Mouse (Mus musculus) heart, postnatal 4 days (tissue): ENCODE results near the gene Slc24a2. TPM values are rescaled to one million over a fixed set of nuclear protein-coding genes. Genes with fewer than 3 reads are reported as not detected.

Source experiments
- DNase-seq: peaks from one replicate; pipeline ENCODE4 v3.0.0; 2021
- total RNA-seq, 2 experiments: library from RNA; stranded (reverse); gene quantifications; 2 replicates each; pipeline ENCODE4 v1.2.3; 2021

The Slc24a2 gene
- total RNA-seq, 2 experiments from 2014 or later: 7.1 to 8.3 TPM

DNA sequence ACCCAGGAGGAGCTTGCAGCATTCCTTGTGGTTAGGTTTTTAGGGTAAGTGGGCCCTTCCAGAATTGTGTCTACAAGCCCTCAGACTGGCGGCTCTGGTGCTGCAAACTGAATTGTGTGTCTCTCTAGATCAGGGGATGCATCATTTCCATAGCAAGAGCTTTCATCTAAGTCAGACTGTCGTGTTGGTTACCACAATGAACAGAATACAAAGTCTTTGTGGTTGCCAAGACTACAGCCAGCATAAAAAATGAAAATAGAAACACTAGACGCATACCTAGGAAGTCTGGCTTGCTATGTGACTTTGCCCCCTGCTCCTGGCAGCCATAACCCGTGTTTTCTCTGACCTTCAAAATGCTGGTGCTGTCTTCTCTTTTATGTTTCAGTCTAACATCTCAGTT lies 114.6 kb downstream of the Slc24a2 start:
- no peak for DNase-seq

GRCm38 (mm10) chr4:87109331-87110059 lies 120.8 kb downstream of the Slc24a2 start:
- no peak for DNase-seq

- no peak for DNase-seq
Measured at GRCm38 (mm10) chr4:87100936-87101335, 129.3 kb downstream of the Slc24a2 start.

DNA sequence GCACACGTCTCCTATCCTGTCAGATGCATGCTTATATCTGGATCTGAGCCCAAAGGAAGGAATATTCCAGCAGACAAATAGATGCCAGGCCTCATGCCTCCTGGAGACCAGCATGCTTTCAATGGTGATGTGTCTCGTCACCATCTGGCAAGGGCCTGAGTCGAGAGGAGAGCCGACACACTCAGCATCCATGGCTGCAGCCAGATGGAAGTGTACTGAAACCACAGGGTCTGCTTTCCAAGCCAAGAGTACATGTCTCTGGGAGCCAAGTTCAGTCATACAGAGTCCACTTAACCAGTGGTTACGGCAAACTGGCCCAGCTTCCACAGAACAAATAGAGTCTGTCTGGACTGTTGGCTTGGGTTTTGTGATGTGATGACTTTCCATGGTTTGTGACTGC lies 134.1 kb downstream of the Slc24a2 start:
- peak; percentile 35 for DNase-seq

GRCm38 (mm10) chr4:87093612-87094011 lies 136.7 kb downstream of the Slc24a2 start:
- no peak for DNase-seq

- no peak for DNase-seq
Measured at GRCm38 (mm10) chr4:87090841-87091240, 139.4 kb downstream of the Slc24a2 start.

- DNase-seq: no peak
Measured at GRCm38 (mm10) chr4:87088713-87089112, 141.6 kb downstream of the Slc24a2 start.

GRCm38 (mm10) chr4:87087597-87087996 lies 142.7 kb downstream of the Slc24a2 start:
- no peak for DNase-seq

DNA sequence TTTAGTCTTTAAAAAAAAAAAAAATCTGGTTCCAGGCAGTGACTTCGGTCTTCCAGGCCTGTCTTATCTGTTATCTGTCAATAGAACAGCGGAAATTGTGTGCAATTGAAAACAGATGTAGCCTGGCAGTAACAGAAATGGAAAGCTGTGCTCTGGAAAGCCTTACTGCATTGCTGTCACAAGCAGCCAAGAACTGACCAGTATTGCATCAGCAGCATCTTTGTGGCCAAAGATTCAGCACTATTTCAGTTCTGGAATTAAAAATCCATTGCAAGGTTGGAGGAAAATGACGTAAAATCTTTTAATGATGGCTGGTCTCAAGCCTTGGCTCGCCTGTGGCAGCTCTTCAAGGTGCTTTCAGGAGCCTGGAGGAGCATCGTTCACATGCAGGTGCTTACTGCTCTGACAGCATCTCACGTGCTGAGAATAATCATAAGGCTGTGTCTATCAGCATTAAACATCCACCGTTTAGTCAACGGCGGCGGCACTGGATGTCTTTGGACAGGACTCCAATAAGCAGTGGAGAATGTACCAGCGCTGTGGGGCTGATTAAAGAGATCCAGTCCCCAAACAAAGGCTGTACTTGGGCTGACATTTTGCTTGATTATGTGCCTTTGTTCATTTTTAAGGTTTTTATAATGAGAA lies 143.2 kb downstream of the Slc24a2 start:
- peak; percentile 33 for DNase-seq

- DNase-seq: no peak
Measured at GRCm38 (mm10) chr4:87081321-87081720, 149.0 kb downstream of the Slc24a2 start.

DNA sequence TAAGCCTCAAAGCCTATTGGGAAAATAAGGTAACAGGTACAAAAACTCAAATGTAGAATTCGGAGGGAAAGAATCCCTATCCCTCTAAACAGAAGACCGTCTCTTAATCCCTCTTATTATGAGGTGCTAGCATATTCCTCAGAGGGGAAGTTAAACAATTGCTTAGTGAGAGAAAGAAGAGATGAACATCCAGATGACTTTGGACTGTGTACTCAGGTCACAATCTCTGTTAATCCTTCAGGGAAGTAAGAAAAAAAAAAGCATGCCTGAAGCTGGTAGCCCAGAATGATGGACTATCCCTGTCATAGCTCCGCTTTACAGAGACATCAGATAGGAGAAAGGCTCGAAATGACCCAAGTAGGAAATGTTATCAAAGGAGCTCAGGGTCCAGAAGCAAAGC lies 151.0 kb downstream of the Slc24a2 start:
- DNase-seq: no peak

DNA sequence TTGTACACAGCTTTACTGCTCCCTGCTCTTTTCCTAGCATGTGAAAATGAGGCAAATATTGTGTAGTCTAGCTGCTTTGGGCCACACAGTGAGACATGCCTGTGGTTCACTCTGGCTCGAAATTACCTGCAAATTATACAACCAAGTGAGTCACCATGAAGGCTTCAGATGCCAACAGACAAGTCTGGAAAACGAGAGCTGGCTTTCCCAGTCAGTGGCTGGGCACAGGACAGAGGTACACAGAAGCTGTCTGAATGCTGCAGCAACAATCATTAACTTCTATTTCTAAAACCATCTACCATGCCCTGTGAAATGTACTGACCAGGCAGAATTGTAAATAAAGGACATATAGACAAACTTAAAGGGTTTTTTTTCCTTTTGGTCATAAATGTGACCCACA lies 151.6 kb downstream of the Slc24a2 start:
- no peak for DNase-seq

DNA sequence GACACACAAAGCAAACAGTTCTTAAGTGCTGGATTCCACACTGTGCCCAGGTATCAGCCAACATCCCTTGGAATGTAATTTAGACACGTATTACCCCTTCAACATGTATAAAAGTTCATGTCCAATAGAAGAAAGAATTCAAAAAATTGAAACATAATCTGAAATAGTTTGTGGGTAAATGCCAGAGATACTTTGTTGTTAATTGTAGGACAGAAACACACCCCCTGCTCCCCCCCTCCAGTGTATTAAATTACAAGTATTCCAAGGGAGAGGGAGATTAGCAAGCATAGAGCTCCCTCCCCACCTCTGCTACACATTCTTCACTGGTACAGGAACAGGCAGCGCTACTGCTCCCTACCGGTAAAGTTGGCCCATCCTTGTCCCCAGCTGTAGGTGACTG lies 154.5 kb downstream of the Slc24a2 start:
- DNase-seq: no peak

GRCm38 (mm10) chr4:87068121-87068520 lies 162.2 kb downstream of the Slc24a2 start:
- no peak for DNase-seq

DNA sequence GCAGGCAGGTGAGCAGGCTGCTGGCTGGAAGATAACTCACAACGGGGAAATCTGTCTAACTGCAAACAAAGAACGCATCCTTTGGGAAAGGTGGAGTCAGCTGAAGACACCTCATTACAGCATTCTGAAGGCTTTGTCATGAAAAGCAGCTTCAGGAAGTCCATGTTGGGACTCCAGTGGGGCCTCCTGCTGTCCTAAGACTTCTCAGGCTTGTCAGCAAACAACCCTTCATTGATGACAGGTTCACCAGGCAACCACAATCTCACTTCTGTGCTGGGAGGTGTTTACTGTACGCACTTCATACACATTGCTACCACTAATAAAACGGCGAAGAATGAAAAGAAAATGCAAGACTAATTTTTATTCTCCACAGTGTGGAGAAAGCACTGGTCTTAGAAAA lies 165.1 kb downstream of the Slc24a2 start:
- DNase-seq: peak; percentile 25

- DNase-seq: no peak
Measured at GRCm38 (mm10) chr4:87064561-87064960, 165.7 kb downstream of the Slc24a2 start.

GRCm38 (mm10) chr4:87062771-87063253 lies 167.5 kb downstream of the Slc24a2 start:
- DNase-seq: peak; percentile 8

- no peak for DNase-seq
Measured at GRCm38 (mm10) chr4:87061696-87062095, 168.6 kb downstream of the Slc24a2 start.

- no peak for DNase-seq
Measured at GRCm38 (mm10) chr4:87057572-87057971, 172.7 kb downstream of the Slc24a2 start.

DNA sequence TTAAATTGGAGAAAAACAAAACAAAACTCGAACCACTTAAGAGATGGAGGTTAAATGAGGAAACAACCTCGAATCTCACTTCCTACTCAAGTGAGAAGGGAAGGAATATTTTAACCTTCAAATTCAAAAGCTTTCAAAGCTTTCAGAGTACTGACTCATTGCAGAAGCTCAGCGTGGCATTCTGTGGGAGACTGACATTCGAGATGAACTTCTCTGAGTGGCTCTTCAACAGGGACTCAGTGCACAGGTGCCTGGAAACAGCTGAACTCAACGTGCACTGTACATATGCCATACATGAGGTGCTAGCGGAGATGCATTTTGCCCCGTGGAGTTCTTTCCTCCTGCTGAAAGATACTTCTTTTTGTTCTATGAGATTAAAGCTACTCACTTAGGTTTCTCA lies 174.5 kb downstream of the Slc24a2 start:
- no peak for DNase-seq

- DNase-seq: no peak
Measured at GRCm38 (mm10) chr4:87052881-87053280, 177.4 kb downstream of the Slc24a2 start.

GRCm38 (mm10) chr4:87049061-87049460 lies 181.2 kb downstream of the Slc24a2 start:
- DNase-seq: no peak

DNA sequence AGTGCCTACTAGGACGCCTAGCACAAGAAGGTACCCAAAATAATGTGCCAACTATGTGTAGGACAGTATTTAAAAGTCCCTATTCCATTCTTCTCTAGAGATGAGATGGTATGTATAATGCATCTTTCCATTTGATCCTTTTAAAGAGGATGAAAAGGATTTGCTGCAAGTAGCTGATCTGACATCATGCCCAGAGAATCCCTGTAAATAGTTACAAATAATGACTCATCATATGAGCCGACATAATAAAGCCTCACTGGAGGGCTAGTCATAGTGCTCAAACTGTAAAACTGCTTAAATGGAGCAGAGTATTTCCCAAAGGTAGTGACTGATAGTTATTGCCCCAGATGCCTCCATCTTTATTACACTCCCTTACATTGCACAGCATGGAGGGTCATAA lies 183.1 kb downstream of the Slc24a2 start:
- DNase-seq: no peak

GRCm38 (mm10) chr4:87043296-87043695 lies 187.0 kb downstream of the Slc24a2 start:
- DNase-seq: no peak
